Comparison of ENCODE assay signal across 13 mouse cellular contexts in genomic region chr1:133347693-133348520, GRCm38 (mm10). TPM values are rescaled to one million over a fixed set of nuclear protein-coding genes. Genes with fewer than 3 reads are reported as not detected.
DNase-seq lines count a peak whose midpoint lies in the region; ATAC-seq lines count a peak whose summit lies in the region.
"Had no signal": no experiment of that assay in that cellular context is flagged by ENCODE, and none has a peak within 500 bp of the region (broad histone marks: within the 10 kb centered on the region; RNA-seq: fewer than 3 reads in every experiment).

No protein-coding gene starts in this region.

- no peak overlapping the region for H3K27ac ChIP-seq in forebrain, embryonic 16.5 days (ENCODE audit: low read length)
- H3K27ac ChIP-seq: heart, embryonic 10.5 days; liver, embryonic 14.5 days had no signal

- WGBS in forebrain, embryonic 16.5 days: 86% methylated on average over 11 of the region's 11 CpGs

- no peaks in the 10 kb centered on the region for H3K36me3 ChIP-seq in forebrain, embryonic 16.5 days (ENCODE audit: control insufficient read depth, insufficient read depth)
- H3K36me3 ChIP-seq: heart, embryonic 10.5 days had no signal

- DNase-seq in CD4-positive, CD25-positive, alpha-beta regulatory T cell, adult 2 months (ENCODE audit: low read depth, low spot score): peak; percentile 12
- peak; percentile 56 to 60 for DNase-seq in spleen, postnatal 36 days (ENCODE audit: low spot score in 2 of 2)
- DNase-seq in spleen, postnatal 4 days (ENCODE audit: low spot score in 2 of 2): no peak
- peak; percentile 32 to 46 for DNase-seq in kidney, postnatal 4 days
- DNase-seq in gastrocnemius, adult 8-10 months (ENCODE audit: low spot score in 2 of 2): no peak
- DNase-seq in thymus, postnatal 25 days: no peak
- DNase-seq: right cerebral cortex, postnatal 25 days had no signal

- peaks cover 2% of the 10 kb centered on the region for H3K4me1 ChIP-seq in forebrain, embryonic 16.5 days (replicated peaks; ENCODE audit: control insufficient read depth, insufficient read depth, low read length)

- no peak for ATAC-seq in CD4-positive, CD25-positive, alpha-beta regulatory T cell, adult 4 months
- ATAC-seq in forebrain, embryonic 16.5 days: no peak

- no peak overlapping the region for H3K4me2 ChIP-seq in forebrain, embryonic 16.5 days (ENCODE audit: low read length)

- H3K27me3 ChIP-seq in forebrain, embryonic 16.5 days (replicated peaks; ENCODE audit: control insufficient read depth, insufficient read depth, low read length): no peaks in the 10 kb centered on the region

- no peak overlapping the region for H3K4me3 ChIP-seq in forebrain, embryonic 16.5 days (replicated peaks; ENCODE audit: low read length)
- H3K4me3 ChIP-seq: heart, embryonic 10.5 days had no signal

- no peaks in the 10 kb centered on the region for H3K9me3 ChIP-seq in forebrain, embryonic 16.5 days (ENCODE audit: control insufficient read depth, low read length)
- H3K9me3 ChIP-seq: heart, embryonic 10.5 days had no signal

- H3K9ac ChIP-seq in forebrain, embryonic 16.5 days (replicated peaks; ENCODE audit: low read depth, low read length): no peak overlapping the region
- H3K9ac ChIP-seq: liver, embryonic 14.5 days had no signal

RNA-seq across cellular contexts. Expression of gene Ren1, which starts 2.4 kb away (rescaled TPM):
- polyA plus RNA-seq in CD4-positive, CD25-positive, alpha-beta regulatory T cell, adult 4 months (2017; shearing (Covaris generic)): not detected
- polyA plus RNA-seq in forebrain, embryonic 16.5 days (2015; fragmentation: Nextera tagmentation; extraction: Ambion mirVana): 0.30 TPM in 1 of 2 replicates, not detected in the other
- total RNA-seq in gastrocnemius, adult 8-10 months (2022): not detected

RNA-seq across cellular contexts. Expression of gene Etnk2, which starts 15.5 kb away (rescaled TPM):
- not detected for polyA plus RNA-seq in CD4-positive, CD25-positive, alpha-beta regulatory T cell, adult 4 months (2017; shearing (Covaris generic))
- 4.5 and 9.5 TPM in 2 replicates for polyA plus RNA-seq in forebrain, embryonic 16.5 days (2015; fragmentation: Nextera tagmentation; extraction: Ambion mirVana)
- under 1 TPM in 3 of 4 experiments, not detected in 1; 0.15 to 0.64 (median 0.40) TPM for total RNA-seq in gastrocnemius, adult 8-10 months (2022)

RNA-seq across cellular contexts. Expression of gene Kiss1, which starts 26.2 kb away (rescaled TPM):
- polyA plus RNA-seq in CD4-positive, CD25-positive, alpha-beta regulatory T cell, adult 4 months (2017; shearing (Covaris generic)): not detected
- polyA plus RNA-seq in forebrain, embryonic 16.5 days (2015; fragmentation: Nextera tagmentation; extraction: Ambion mirVana): 0.60 and 0.63 TPM in 2 replicates
- total RNA-seq in gastrocnemius, adult 8-10 months (2022): not detected
- polyA plus RNA-seq: cortical plate, adult 2 months; heart, embryonic 10.5 days; intestine, embryonic 14.5 days; liver, embryonic 14.5 days had no signal

RNA-seq across cellular contexts. Expression of gene Golt1a, which starts 38.3 kb away (rescaled TPM):
- not detected for polyA plus RNA-seq in CD4-positive, CD25-positive, alpha-beta regulatory T cell, adult 4 months (2017; shearing (Covaris generic))
- polyA plus RNA-seq in forebrain, embryonic 16.5 days (2015; fragmentation: Nextera tagmentation; extraction: Ambion mirVana): not detected in 2 replicates
- not detected for total RNA-seq in gastrocnemius, adult 8-10 months (2022)

Comparison
In these comparisons a context has a peak if more than half of its experiments do, and no peak if none do; other contexts are left out.
1. DNase-seq: peak in CD4-positive, CD25-positive, alpha-beta regulatory T cell, adult 2 months (single experiment), spleen, postnatal 36 days (2 of 2) and kidney, postnatal 4 days (2 of 2); none in spleen, postnatal 4 days (0 of 2), gastrocnemius, adult 8-10 months (0 of 2) and thymus, postnatal 25 days (single experiment).